ENCODE assay signal across 8 mouse cellular contexts in the genomic region with DNA sequence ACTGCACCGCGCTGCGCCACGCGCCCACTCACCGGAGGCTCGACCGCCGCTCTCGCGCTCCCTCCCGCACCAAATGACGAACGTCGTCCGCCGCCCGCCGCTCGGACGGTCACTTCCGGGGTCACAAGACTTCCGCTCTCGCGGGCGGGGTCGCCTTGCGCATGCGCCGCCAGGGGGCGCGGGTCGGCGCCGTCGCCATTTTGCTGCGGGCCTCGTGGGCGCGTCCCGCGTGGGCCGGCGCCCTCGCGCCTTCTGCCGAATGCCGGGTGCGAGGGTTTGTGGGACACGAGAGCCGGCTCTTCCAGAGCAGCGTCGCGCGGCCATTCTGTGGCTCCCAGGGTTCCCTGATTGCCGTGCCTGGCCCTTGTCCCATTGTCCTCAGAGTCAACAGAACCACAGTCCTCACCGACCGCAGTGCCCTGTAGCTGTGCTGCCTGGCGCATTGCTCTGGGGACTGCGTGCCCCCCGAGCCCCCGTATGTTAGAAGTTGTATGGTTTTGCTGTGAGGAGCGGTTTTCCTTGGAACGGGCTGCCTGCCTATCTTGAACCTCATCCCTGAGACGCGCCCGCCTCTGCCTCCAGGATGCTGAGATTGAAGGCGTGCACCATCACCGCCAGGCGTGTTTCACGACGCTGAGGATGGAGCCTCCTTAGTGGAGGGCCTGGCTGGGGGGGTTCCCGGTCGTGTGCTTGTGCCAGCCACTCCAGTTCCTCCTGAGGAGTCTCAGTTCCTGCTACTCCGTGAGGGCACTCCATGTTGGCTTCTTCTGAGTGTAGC. TPM values are rescaled to one million over a fixed set of nuclear protein-coding genes. Genes with fewer than 3 reads are reported as not detected.
DNase-seq lines count a peak whose midpoint lies in the region; ATAC-seq and TF ChIP-seq lines count a peak whose summit lies in the region.

TSS of gene Arhgdia (minus strand) at position 135 of the 778 bp plus-strand sequence.

- TF ChIP-seq EP300 in MEL (IDR thresholded peaks at IDR 0.05; ENCODE audit: low read depth in 1 of 2, low read length in 2 of 2): no peak; a peak in 1 of 4 replicates

- TF ChIP-seq RAD21 in MEL (IDR thresholded peaks at IDR 0.05; ENCODE audit: low read depth, low read length): no peak

- TF ChIP-seq CTCF in MEL (IDR thresholded peaks at IDR 0.05 in 2 of 3, conservative IDR thresholded peaks at IDR 0.05 in 1 of 3; ENCODE audit: control insufficient read depth in 1 of 3, insufficient read depth in 1 of 3, low read depth in 2 of 3, low read length in 3 of 3, poor library complexity in 1 of 3, severe bottlenecking in 1 of 3): peak in 2 of 3 experiments; percentile 8 to 44; a peak in 4 of 6 replicates

- peaks cover 35% of the 10 kb centered on the region for H3K79me2 ChIP-seq in MEL (ENCODE audit: control insufficient read depth, insufficient read depth, low read length, poor library complexity)

- peak within 1 kb of the TSS; percentile 92 for H3K4me2 ChIP-seq in lung, embryonic 16.5 days (ENCODE audit: low read depth, low read length)

- peak; percentile 77 for ATAC-seq in lung, embryonic 16.5 days (ENCODE audit: low read depth)

- H3K27ac ChIP-seq in MEL (ENCODE audit: control insufficient read depth, low read depth, low read length): peak within 1 kb of the TSS; percentile 73
- peak within 1 kb of the TSS; percentile 99 for H3K27ac ChIP-seq in hindbrain, embryonic 10.5 days
- H3K27ac ChIP-seq in lung, embryonic 16.5 days (ENCODE audit: low read length): peak within 1 kb of the TSS; percentile 94

- H3K9me3 ChIP-seq in MEL (replicated peaks; ENCODE audit: insufficient read depth, low read length): no peaks in the 10 kb centered on the region
- peaks cover 4% of the 10 kb centered on the region for H3K9me3 ChIP-seq in hindbrain, embryonic 10.5 days
- H3K9me3 ChIP-seq in lung, embryonic 16.5 days (ENCODE audit: control insufficient read depth, low read length): peaks cover 5% of the 10 kb centered on the region

- peaks cover 7 to 12% of the 10 kb centered on the region in 2 experiments; a peak in 3 of 4 replicates for H3K36me3 ChIP-seq in MEL (ENCODE audit: control insufficient read depth in 1 of 2, insufficient read depth in 2 of 2, low read length in 2 of 2)
- peaks cover 76% of the 10 kb centered on the region for H3K36me3 ChIP-seq in hindbrain, embryonic 10.5 days
- H3K36me3 ChIP-seq in lung, embryonic 16.5 days (ENCODE audit: control insufficient read depth, insufficient read depth, low read length): peaks cover 40% of the 10 kb centered on the region

- TF ChIP-seq POLR2A in MEL (IDR thresholded peaks at IDR 0.05; ENCODE audit: control insufficient read depth in 1 of 2, insufficient read depth in 1 of 2, low read depth in 1 of 2, low read length in 2 of 2, poor library complexity in 1 of 2): peak; percentile 79 to 89

- peak within 1 kb of the TSS; percentile 76 to 94 for H3K4me3 ChIP-seq in MEL (ENCODE audit: control insufficient read depth in 1 of 2, insufficient read depth in 1 of 2, low read depth in 2 of 2, low read length in 2 of 2)
- peak within 1 kb of the TSS; percentile 93 for H3K4me3 ChIP-seq in hindbrain, embryonic 10.5 days
- peak within 1 kb of the TSS; percentile 91 for H3K4me3 ChIP-seq in lung, embryonic 16.5 days (ENCODE audit: low read length)

- peak within 1 kb of the TSS; percentile 84 for H3K9ac ChIP-seq in MEL (ENCODE audit: control insufficient read depth, low read depth, low read length, poor library complexity, severe bottlenecking)
- H3K9ac ChIP-seq in lung, embryonic 16.5 days (ENCODE audit: low read length): peak within 1 kb of the TSS; percentile 94

- WGBS in hindbrain, embryonic 10.5 days: 5% methylated on average over 75 of the region's 75 CpGs
- WGBS in lung, embryonic 16.5 days: 6% methylated on average over 63 of the region's 75 CpGs

- H3K27me3 ChIP-seq in MEL (ENCODE audit: control insufficient read depth in 1 of 2, insufficient read depth in 2 of 2, low read length in 2 of 2): no peaks in the 10 kb centered on the region
- no peaks in the 10 kb centered on the region for H3K27me3 ChIP-seq in hindbrain, embryonic 10.5 days (ENCODE audit: insufficient read depth, poor library complexity, severe bottlenecking)
- H3K27me3 ChIP-seq in lung, embryonic 16.5 days (ENCODE audit: control insufficient read depth, insufficient read depth, low read depth, low read length): no peaks in the 10 kb centered on the region

- DNase-seq in MEL (ENCODE audit: low read depth, low spot score): peak; percentile 93
- peak; percentile 86 for DNase-seq in cerebellum, adult 9-10 months
- peak; percentile 78 to 92 for DNase-seq in frontal cortex, adult 2 months (ENCODE audit: extremely low spot score in 1 of 2, low spot score in 1 of 2)
- peak; percentile 90 for DNase-seq in hindbrain, embryonic 10.5 days (ENCODE audit: low spot score)
- DNase-seq in layer of hippocampus, adult 9-11 months: peak; percentile 86
- DNase-seq in ovary, postnatal 10 days (ENCODE audit: low spot score): peak; percentile 78
- peak; percentile 89 for DNase-seq in thymus, postnatal 0 days (ENCODE audit: low spot score)

- peaks cover 5 to 18% of the 10 kb centered on the region in 2 experiments for H3K4me1 ChIP-seq in MEL (ENCODE audit: control insufficient read depth in 1 of 2, insufficient read depth in 2 of 2, low read length in 2 of 2)
- peaks cover 40% of the 10 kb centered on the region for H3K4me1 ChIP-seq in hindbrain, embryonic 10.5 days (replicated peaks)
- H3K4me1 ChIP-seq in lung, embryonic 16.5 days (replicated peaks; ENCODE audit: control insufficient read depth, insufficient read depth, low read length): peaks cover 20% of the 10 kb centered on the region

TF ChIP-seq in MEL, 35 proteins besides CTCF, POLR2A, EP300 and RAD21 (continues in another document):
- peak; percentile 21; the same call in 1 of the 2 replicates for TF ChIP-seq E2F4 (IDR thresholded peaks at IDR 0.05; ENCODE audit: borderline replicate concordance, low read depth, low read length)
- no peak for TF ChIP-seq USF2 (IDR thresholded peaks at IDR 0.05; ENCODE audit: borderline replicate concordance in 1 of 2, insufficient read depth in 1 of 2, low read depth in 1 of 2, low read length in 2 of 2)
- TF ChIP-seq MAX (IDR thresholded peaks at IDR 0.05; ENCODE audit: low read length): peak; percentile 97
- TF ChIP-seq POLR2AphosphoS5 (IDR thresholded peaks at IDR 0.05; ENCODE audit: borderline replicate concordance, low read depth, low read length): 0 out of 2 replicates have a peak, but pooled peaks have one; percentile 29
- no peak; the same call in 1 of the 2 replicates for TF ChIP-seq KAT2A (conservative IDR thresholded peaks at IDR 0.05; ENCODE audit: low read depth, low read length)
- TF ChIP-seq CHD1 (IDR thresholded peaks at IDR 0.05; ENCODE audit: low read depth, low read length): 0 out of 2 replicates have a peak, but pooled peaks have one; percentile 69
- TF ChIP-seq GATA1 (IDR thresholded peaks at IDR 0.05; ENCODE audit: low read depth, low read length): no peak
- peak; percentile 79 for TF ChIP-seq SIN3A (IDR thresholded peaks at IDR 0.05; ENCODE audit: low read length)
- no peak for TF ChIP-seq MYB (IDR thresholded peaks at IDR 0.05; ENCODE audit: low read depth, low read length)
- TF ChIP-seq ZMIZ1 (IDR thresholded peaks at IDR 0.05; ENCODE audit: low read depth, low read length): peak; percentile 78; the same call in 1 of the 2 replicates
- TF ChIP-seq HCFC1 (IDR thresholded peaks at IDR 0.05; ENCODE audit: low read depth, low read length): peak; percentile 85
- TF ChIP-seq ZNF384 (IDR thresholded peaks at IDR 0.05; ENCODE audit: low read depth, low read length): no peak
- 0 out of 2 replicates have a peak, but pooled peaks have one; percentile 8 for TF ChIP-seq UBTF (IDR thresholded peaks at IDR 0.05; ENCODE audit: borderline replicate concordance, insufficient read depth, low read depth, low read length)
- TF ChIP-seq BHLHE40 (IDR thresholded peaks at IDR 0.05; ENCODE audit: borderline replicate concordance, low read depth, low read length): 0 out of 2 replicates have a peak, but pooled peaks have one; percentile 10
- TF ChIP-seq RCOR1 (IDR thresholded peaks at IDR 0.05; ENCODE audit: low read depth, low read length): peak; percentile 68; the same call in 1 of the 2 replicates
- TF ChIP-seq ETS1 (IDR thresholded peaks at IDR 0.05; ENCODE audit: low read depth, low read length): peak; percentile 23; the same call in 1 of the 2 replicates
- TF ChIP-seq GABPA (IDR thresholded peaks at IDR 0.05; ENCODE audit: low read depth, low read length): no peak
- peak; percentile 82 for TF ChIP-seq USF1 (IDR thresholded peaks at IDR 0.05; ENCODE audit: low read depth, low read length)
- peak; percentile 66; the same call in 1 of the 2 replicates for TF ChIP-seq TCF12 (IDR thresholded peaks at IDR 0.05; ENCODE audit: low read depth, low read length)
- TF ChIP-seq SMC3 (IDR thresholded peaks at IDR 0.05; ENCODE audit: low read depth, low read length): no peak
- TF ChIP-seq MYC (IDR thresholded peaks at IDR 0.05; ENCODE audit: low read depth, low read length): peak; percentile 98
- TF ChIP-seq TAL1 (IDR thresholded peaks at IDR 0.05; ENCODE audit: low read length): no peak
- TF ChIP-seq NRF1 (IDR thresholded peaks at IDR 0.05; ENCODE audit: insufficient read depth, low read depth, low read length, poor library complexity, severe bottlenecking): peak; percentile 96
- no peak for TF ChIP-seq JUND (IDR thresholded peaks at IDR 0.05; ENCODE audit: low read depth, low read length)
- TF ChIP-seq ZKSCAN1 (IDR thresholded peaks at IDR 0.05; ENCODE audit: low read depth, low read length): no peak
- TF ChIP-seq MAFK (IDR thresholded peaks at IDR 0.05; ENCODE audit: borderline replicate concordance, low read depth, low read length): no peak
- no peak for TF ChIP-seq ZC3H11A (IDR thresholded peaks at IDR 0.05; ENCODE audit: low read depth, low read length)
- TF ChIP-seq ELF1 (IDR thresholded peaks at IDR 0.05; ENCODE audit: low read depth, low read length): peak; percentile 99
- TF ChIP-seq POLR2AphosphoS2 (IDR thresholded peaks at IDR 0.05; ENCODE audit: low read length): peak; percentile 80
- TF ChIP-seq TBP (IDR thresholded peaks at IDR 0.05; ENCODE audit: low read depth, low read length): peak; percentile 79

RNA-seq across cellular contexts. Expression of gene Arhgdia, which starts in this region (rescaled TPM):
- total RNA-seq in MEL (2012; rRNA removed): 364 and 367 TPM in 2 replicates
- 100 to 1,000 TPM; 601 to 821 TPM for polyA plus RNA-seq in MEL (2012; ENCODE audit: insufficient read depth in 1 of 2, insufficient read length in 2 of 2, low read depth in 1 of 2, low replicate concordance in 2 of 2, missing spikeins in 1 of 2)
- 408 and 428 TPM in 2 replicates for polyA plus RNA-seq in frontal cortex, adult 2 months (2012; rRNA removed)
- polyA plus RNA-seq in hindbrain, embryonic 10.5 days (2016; fragmentation: Nextera tagmentation; extraction: Ambion mirVana): 799 and 820 TPM in 2 replicates
- 654 and 680 TPM in 2 replicates for polyA plus RNA-seq in lung, embryonic 16.5 days (2015; fragmentation: Nextera tagmentation; extraction: Ambion mirVana)
- 553 and 615 TPM in 2 replicates for polyA plus RNA-seq in thymus, postnatal 0 days (2015; fragmentation: Nextera tagmentation; extraction: Ambion mirVana)

Comparison
In these comparisons a context has a peak if more than half of its experiments do, and no peak if none do; other contexts are left out.
1. Peak in every context shown above with its lines: DNase-seq, ATAC-seq, H3K4me3 ChIP-seq and H3K27ac ChIP-seq.